Mouse (Mus musculus) cortical plate, adult 2 months (tissue): ENCODE results near the gene Klk13.

Experiments used
- CTCF ChIP-seq: fragments of 200-500 bp; IDR thresholded peaks from 2 replicates; pipeline ENCODE4 v1.5.1; 2011; ENCODE audit warnings: mild to moderate bottlenecking, control low read depth, low read length; ENCODE audit not compliant: insufficient read depth; ENCODE audit errors: extremely low read depth
- POLR2A ChIP-seq: fragments of 200-500 bp; IDR thresholded peaks from 2 replicates; pipeline ENCODE4 v1.6.1; 2011; ENCODE audit warnings: mild to moderate bottlenecking, low read length, control low read depth; ENCODE audit not compliant: insufficient read depth; ENCODE audit errors: extremely low read depth

DNA sequence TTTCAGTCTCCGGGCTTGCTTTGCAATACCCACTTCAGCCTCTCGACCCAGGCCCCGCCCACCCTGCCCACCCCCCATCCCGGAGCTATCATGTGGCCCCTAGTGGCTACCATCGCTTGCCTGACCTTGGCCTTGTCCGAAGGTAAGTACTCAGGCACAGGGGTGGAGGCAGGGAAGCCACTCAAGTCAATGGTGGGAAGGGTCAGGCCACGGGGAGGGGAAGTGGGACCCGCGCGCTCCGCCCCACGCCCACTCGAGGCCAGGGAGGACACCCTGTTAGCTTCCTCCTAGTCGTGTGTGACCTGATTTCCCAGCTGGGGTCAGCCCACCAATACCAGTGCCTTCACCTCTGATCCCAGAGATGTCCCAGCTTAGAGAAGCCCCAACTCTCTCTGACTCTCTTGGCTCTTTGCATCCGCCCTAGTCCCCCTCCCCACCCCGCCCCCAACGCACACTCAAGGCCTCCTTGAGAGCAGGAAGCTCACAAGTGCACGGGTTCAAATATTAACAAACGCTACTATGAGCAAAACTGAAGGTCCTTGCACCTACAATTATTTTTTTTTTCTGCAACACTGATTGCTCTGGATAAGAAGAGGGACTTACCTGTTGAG, 1.5 kb downstream of the Klk13 start:
- no peak for TF ChIP-seq CTCF
- no peak for TF ChIP-seq POLR2A
